Mouse (Mus musculus) thymus, adult 2 months (tissue): Measurements from ENCODE around the gene Rrp36.

Experiments
- CTCF ChIP-seq: fragments of 200-500 bp; IDR thresholded peaks from 2 replicates; pipeline ENCODE4 v1.5.1; 2012; ENCODE audit warnings: mild to moderate bottlenecking, control low read depth, low read length, moderate library complexity, borderline replicate concordance; ENCODE audit not compliant: control insufficient read depth, poor library complexity, insufficient read depth; ENCODE audit errors: extremely low read depth
- POLR2A ChIP-seq: fragments of 200-500 bp; IDR thresholded peaks from 2 replicates; pipeline ENCODE4 v1.6.1; 2012; ENCODE audit warnings: mild to moderate bottlenecking, low read length, control low read depth, moderate library complexity; ENCODE audit not compliant: control insufficient read depth, poor library complexity, insufficient read depth; ENCODE audit errors: extremely low read depth

- TF ChIP-seq CTCF (no peak), POLR2A (no peak)
These were observed 54.3 kb downstream of the Rrp36 start for GRCm38 (mm10) chr17:46619683-46620357.
